Mouse (Mus musculus) brain, adult 10 weeks (tissue): ENCODE data around the gene Phlpp1. TPM values are rescaled to one million over a fixed set of nuclear protein-coding genes. Genes with fewer than 3 reads are reported as not detected.

Source experiments
- polyA plus RNA-seq: library from polyadenylated mRNA; stranded (reverse); fragments of 350-450 nt; fragmentation: Illumina TruSeq; extraction: RNeasy Lipid Tissue Mini Kit (QIAGEN cat#74804); gene quantifications from one replicate; pipeline ENCODE4 v1.2.3, GENCODE M21; 2015; ENCODE audit warnings: low read depth, low replicate concordance

The Phlpp1 gene
- polyA plus RNA-seq = 39.8 TPM

GRCm38 (mm10) chr1:106171241-106172220, at the start of gene Phlpp1:
Gene Phlpp1 (plus strand): TSS chr1:106171752.

Other genes with a start within 250 kb of the Phlpp1 start
- 13.1 TPM for gene Zcchc2, start 181.3 kb upstream of the Phlpp1 start, polyA plus RNA-seq